Mouse (Mus musculus) B cell, adult 2 months (primary cell): ENCODE data around the gene Rsu1.
"Not testable (repeated sequence)": the region's sequence is repeated elsewhere in the genome, so short reads cannot be mapped to it uniquely, and the experiment has no call there.

ENCODE experiments used
- DNase-seq, 2 experiments: peaks; one replicate each; pipeline ENCODE4 v3.0.0; 2022

Rsu1 gene

GRCm38 (mm10) chr2:13223451-13223850, 47.8 kb downstream of the Rsu1 start:
- DNase-seq, result no peak

DNA sequence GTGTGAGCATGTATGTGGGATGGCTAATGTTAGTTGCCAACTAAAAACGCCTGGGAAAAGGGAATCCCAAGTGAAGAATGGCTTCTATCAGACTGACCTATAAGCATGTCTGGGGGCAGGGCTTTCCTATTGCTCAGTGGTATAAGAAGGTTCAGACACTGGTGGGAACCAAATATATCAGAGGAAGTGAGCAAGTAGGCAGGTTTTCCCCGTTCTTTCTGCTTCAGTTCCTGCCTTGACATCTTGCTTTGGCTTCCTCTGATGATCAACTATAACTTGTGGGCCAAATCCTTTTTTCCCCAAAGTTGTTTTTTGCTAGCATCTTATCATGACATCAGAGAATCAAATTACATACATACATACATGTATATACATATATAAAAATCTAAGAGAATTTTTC, 51.1 kb downstream of the Rsu1 start:
- peak; percentile 43 to 50 for DNase-seq

DNA sequence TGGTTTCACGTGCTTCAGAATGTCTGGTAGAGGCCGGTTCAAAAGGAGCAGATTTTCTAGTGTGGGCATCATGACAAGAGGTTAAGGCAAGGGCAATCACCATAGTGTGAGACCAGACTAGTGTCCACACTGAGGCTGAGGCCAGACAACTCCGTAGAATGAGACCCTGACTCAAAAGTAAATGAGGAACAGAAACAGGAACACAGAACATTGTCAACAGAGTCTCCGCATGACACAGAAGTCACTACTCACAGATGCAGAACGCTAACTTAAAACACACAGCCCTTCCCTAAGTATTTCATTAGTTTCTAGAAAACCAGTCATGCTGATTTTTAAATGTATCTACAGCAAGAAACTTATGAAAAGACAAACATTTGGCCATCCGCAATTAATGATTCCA, 53.1 kb downstream of the Rsu1 start:
- peak; percentile 40 to 49 for DNase-seq

DNA sequence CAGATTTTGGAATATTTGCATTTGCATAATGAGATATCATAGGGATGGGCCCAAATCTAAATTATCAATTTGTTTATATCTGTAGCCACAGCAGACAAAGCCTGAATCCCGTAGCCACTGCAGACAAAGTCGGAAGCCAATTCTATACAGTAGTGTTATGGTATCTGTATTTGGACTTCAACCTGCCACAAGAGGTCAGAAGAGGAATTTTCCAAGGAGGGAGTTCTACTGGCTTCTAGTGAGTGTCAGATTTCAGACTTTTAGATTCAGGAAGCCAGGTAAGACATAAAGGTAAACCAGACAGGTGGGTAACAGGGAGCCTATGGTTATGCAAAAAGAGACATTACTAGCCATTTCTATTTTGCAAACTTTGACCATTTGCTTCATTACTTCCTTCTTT, 64.4 kb downstream of the Rsu1 start:
- DNase-seq, result no peak

DNA sequence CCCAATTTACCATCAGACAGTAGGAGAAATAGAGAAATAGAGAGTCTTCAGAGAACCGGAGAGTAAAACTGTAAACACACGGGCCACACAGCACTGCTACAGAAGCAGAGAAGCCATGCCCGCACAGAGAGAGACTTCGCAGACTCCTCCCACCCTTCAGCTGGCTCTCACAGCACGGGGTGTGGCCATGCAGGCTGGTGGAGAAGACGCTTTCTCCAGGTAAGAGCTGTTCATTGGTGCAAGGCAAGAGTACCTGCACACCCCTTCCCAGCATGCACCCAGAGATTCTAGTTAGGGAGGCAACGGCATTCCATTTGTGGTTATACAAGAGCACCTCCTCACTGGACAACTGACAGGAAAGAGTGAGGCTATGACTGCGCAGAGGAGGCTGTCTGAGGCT, 64.8 kb downstream of the Rsu1 start:
- DNase-seq, result no peak

- no peak for DNase-seq
These were observed 68.3 kb downstream of the Rsu1 start for GRCm38 (mm10) chr2:13202805-13203475.

DNA sequence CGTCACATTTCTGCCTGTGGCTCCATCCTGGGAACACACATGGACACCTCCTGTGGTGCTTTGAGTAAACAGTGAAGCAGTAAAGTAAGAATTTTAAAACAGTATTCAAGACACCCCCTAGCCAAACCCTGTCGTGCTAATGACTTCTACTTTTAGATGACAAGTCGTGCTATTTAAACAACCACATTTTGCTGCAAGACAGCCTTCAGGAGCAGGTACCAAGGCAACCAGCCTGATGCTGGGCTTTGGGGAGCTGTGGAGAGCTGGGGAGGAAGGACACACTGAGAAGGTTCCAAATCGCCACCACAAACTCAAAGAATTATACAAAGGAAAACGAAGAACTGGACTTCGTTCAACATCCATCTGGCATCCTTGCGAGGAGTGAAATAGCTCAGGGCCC, 71.5 kb downstream of the Rsu1 start:
- DNase-seq, result no peak

DNA sequence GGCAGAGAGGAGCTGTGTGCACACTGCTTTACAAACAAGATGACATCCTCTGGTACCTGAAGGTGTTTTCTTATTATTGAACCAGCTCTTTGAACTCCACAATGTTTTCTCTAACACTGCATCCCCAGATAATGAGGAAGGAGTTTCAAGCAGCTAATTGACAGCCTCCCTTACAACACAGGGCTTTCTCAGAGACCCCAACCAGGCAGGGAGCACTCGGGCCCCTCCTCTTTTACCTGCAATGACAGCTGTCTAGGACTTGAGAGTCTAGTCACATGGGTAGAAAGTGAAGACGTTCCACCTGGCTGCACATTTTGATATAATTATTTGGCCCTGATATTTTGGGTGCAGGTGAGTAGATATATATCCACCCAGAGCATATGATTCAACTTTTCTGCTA, 72.2 kb downstream of the Rsu1 start:
- DNase-seq, result no peak

- DNase-seq, result no peak
These were observed 75.7 kb downstream of the Rsu1 start for GRCm38 (mm10) chr2:13195540-13195939.

DNA sequence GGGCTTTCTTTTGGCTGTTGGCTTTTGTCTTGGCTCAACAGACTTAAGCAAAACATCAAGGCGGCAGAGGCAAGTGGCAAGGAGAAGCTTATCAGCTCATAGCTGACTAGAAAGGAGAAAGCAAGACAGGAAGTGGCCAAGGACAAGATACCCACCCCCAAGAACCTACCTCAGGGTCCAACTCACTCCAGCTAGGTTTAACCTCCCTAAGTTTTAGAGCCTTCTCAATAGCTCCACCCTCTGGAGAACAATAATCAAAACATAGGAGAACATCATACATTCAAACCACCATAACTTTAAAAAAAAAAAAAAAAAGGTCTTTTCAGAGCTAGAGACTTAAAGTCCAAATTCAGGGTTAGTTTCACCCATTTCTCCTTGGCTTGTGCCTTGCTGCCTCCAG, 79.1 kb downstream of the Rsu1 start:
- no peak for DNase-seq

GRCm38 (mm10) chr2:13190767-13191166, 80.4 kb downstream of the Rsu1 start:
- no peak for DNase-seq

- DNase-seq, result no peak
These were observed 82.3 kb downstream of the Rsu1 start for GRCm38 (mm10) chr2:13188831-13189495.

GRCm38 (mm10) chr2:13183124-13183523, 88.1 kb downstream of the Rsu1 start:
- no peak for DNase-seq

DNA sequence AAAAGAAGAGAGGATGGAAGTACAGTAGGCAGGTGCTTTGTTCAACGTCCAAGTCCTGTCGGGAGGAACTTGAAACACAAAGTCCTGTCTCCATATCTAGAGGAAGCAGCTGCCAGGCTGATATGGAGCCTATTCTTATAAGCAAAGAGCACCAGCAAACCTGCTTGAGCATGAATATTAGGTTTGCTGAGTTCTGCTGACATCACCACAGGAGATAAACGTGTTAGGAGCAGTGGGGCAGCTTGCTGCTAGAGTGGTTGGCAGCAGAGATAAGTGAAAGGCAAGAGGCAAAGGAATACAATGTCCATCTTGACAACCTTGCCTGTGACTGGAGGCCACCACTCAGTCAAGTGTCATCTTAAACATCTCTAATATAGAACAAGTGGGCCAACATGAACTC, 89.3 kb downstream of the Rsu1 start:
- not testable (repeated sequence) for DNase-seq

DNA sequence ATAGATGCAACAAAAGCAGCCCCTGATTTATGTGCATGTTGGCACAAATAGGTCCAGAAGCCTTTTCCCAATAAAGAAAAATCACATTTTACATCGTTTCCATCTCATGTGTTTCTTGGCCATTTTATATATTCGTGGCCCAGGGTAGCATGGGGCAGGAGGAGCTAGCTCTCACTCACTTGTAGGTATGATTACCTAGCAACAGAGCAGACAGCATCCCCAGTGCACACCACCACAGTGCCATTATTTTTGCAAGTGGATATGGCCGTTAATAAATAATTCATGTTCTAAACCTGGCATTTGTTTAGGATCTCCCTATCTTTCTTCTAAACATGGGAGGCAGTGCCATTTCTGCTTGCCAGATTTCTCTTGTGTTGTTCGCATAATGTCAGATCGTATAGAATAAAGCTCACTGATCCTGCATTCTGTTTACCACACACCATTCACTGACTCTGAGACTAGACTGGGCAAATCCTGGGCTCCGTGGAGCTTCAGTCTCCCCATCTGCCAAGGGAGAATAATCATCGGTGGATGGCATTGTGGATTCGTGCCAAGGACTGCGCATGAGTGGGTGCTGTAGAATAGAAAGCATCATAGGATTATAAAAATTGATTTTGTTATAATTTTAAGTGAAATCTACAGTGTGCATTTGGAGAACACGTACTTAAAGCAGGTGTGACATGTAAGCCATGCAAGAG, 93.4 kb downstream of the Rsu1 start:
- no peak for DNase-seq

DNA sequence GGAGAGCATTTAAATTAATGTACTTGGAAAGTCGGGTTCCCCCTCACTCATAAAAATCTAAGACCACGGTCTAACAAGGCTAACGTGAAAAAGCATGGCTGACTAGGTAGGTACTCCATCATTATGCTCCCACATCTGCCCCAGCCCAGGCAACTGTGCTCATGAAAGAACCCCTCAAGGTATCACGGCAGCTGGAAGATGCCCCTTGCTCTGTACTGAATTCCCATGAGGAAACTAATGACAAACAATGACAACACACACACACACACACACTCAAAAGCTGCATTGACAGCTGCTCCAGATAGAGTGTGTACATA, 95.0 kb downstream of the Rsu1 start:
- no peak for DNase-seq

DNA sequence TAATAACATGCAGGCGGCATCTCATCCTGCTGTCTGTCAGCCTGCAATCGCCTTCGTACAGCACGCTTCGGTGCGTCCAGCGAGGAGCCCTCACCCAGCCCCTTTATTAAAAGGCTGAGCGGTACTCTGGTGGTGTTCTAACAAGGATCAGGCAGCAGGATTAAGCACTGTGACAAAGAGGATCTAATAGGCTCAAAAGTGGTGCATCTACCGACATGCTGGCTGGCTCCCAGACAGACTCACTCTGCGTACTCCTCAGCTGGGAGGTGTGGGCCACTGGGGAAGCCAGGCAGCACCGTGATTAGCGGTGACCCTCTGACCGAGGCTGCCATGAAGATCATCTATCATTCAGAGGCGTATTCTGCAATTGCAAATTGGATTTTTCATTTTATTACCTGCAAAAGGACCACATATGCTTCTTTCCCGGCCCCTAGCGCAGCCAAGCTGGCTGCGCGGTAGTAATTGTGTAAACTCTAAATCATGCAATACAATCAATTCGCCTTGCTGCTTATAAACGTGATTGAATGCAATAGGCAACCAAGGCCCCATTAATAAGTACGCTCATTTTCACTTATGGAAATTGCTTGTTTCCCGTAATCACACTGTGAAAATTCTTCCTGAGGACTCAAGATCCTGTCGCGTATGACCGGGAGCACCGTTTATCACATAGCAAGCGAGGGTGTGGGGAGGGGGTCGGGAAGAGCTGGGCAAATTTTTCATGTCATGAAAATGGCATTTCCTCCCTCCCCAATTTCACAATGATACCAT, 95.5 kb downstream of the Rsu1 start:
- DNase-seq, result no peak

DNA sequence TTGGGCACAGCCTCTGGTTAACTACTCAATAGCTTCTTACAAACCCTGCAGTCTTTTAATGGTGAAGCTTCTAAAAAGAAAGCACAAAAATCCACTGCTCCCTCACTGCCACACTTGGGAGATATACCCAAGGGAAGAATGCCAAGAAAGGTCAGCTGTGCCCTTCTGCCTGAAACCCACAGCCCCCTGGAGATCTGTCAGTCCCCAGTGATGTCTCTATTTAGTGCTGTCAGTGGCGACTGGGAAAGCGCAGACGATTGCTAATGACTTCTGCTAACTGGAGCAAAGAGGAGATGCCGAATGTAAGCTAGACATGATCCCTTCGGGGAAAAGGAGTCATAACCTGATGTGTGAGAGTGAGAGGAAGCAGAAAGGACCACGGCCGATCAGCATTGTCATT, 96.8 kb downstream of the Rsu1 start:
- DNase-seq, result no peak

GRCm38 (mm10) chr2:13170651-13171050, 100.6 kb downstream of the Rsu1 start:
- peak; percentile 27 to 28 for DNase-seq

GRCm38 (mm10) chr2:13169962-13170361, 101.3 kb downstream of the Rsu1 start:
- DNase-seq, result peak in 1 of 2 experiments; percentile 11

- DNase-seq, result peak; percentile 31 to 49
These were observed 101.9 kb downstream of the Rsu1 start for GRCm38 (mm10) chr2:13169158-13169890.

GRCm38 (mm10) chr2:13168743-13169142, 102.5 kb downstream of the Rsu1 start:
- no peak for DNase-seq

- no peak for DNase-seq
These were observed 109.5 kb downstream of the Rsu1 start for GRCm38 (mm10) chr2:13161717-13162116.
